Mouse (Mus musculus) left cerebral cortex, postnatal 10 days (tissue): ENCODE results near the gene Usp30. TPM values are rescaled to one million over a fixed set of nuclear protein-coding genes. Genes with fewer than 3 reads are reported as not detected.

Source experiments
- DNase-seq, 2 experiments: peaks; one replicate each; pipeline ENCODE4 v3.0.0; 2021 to 2022; ENCODE audit warnings: low spot score in 2 of 2, mixed read lengths in 1 of 2; ENCODE audit errors: extremely low spot score in 1 of 2
- intact Hi-C: fragments of 180-260 bp; cut with DNase I; formaldehyde crosslinking; loops from one replicate; pipeline ENCODE4 v1.15.1; 2025
- total RNA-seq, 2 experiments: library from RNA; stranded (reverse); gene quantifications; 2 replicates each; pipeline ENCODE4 v1.2.3; 2021

The Usp30 gene
- 10 to 100 TPM; 30.9 to 31.5 TPM for total RNA-seq

DNA sequence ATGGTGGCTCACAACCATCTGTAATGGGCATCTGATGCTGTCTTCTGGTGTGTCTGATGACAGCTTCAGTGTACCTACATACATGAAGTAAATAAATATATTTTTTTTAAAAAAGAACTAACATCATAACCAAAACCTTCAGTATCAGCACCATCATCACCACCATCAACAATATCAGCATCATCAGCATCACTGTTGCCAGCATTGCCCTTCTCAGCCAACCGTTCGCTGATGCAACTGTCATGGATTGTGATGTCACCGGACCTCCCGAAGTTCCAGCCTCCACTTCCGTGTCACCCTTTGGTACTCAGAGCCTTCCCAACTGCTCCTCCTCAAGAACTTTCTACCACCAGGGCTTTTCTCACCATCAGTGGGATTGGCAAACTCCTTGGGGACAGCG, at the start of gene Usp30:
TSS of gene Usp30 (plus strand) at position 301 of the 400 bp plus-strand sequence.
- intact Hi-C loops, result no loop called here
- DNase-seq, result no peak

GRCm38 (mm10) chr5:114024390-114024789, 40.9 kb upstream of the Usp30 start:
- no peak for DNase-seq
- intact Hi-C loops, result no loop called here

GRCm38 (mm10) chr5:114024885-114025284, 40.4 kb upstream of the Usp30 start:
- no peak for DNase-seq
- intact Hi-C loops, result no loop called here

DNA sequence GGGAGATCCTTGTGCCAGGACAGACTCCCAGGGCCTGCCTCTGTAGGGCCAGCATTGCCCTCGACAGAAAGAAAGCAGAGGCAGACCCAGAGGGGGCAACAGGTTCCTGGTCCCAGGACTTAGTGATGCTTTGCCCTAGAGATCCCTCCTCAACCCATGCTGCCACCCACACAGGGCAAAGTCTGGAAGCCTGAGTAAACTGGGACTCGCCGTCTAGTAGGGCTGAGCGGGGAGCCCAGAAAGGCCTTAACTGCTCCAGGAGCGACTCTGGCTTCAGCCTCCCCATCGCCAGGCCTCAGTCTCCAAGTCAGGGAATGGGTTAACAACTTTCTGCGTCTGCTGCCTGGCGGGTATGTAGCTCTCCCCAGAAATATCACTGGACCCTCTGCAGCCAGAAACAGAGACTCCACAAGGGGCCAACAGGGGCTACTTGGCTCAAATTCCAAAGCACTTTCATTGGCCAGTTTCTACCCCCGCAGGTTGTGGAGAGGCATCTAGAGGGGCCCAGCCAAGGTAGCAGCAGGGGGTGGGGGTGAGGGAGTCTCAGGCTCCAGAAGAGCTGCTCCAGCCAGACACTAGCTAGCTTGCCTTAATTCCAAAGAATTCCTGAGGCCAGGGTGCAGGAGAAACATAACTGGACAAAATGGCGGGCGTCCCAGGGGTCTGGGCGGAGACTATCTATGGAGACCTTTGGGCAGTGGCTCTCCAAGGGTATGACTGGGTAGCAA, 37.9 kb upstream of the Usp30 start:
- intact Hi-C loops, result no loop called here

GRCm38 (mm10) chr5:114028111-114028510, 37.1 kb upstream of the Usp30 start:
- peak in 1 of 2 experiments; percentile 35 for DNase-seq
- intact Hi-C loops, result no loop called here

More for the DNA sequence above, 37.9 kb upstream of the Usp30 start:
- DNase-seq, result no peak

DNA sequence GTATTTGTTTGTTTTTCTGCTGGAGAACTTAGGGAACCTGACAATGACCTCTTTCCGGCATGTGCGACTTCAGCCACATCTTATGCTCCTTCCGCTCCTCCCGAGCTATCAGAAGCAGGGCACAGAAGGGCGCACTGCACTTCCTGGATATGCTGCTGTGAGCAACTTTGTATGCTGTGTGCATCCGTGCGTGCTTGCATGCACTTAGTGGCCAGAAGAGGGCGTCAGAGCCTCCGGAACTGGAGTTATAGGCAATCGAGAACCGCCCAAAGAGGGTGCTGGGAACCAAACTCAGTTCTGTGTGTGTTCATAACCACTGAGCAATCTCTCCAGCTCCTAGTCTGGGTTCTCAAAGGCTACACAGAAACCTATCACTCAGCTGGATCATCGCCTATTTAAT, 34.6 kb upstream of the Usp30 start:
- DNase-seq, result no peak
- intact Hi-C loops, result no loop called here

- DNase-seq, result no peak
Observed at GRCm38 (mm10) chr5:114032161-114032763, 33.0 kb upstream of the Usp30 start.

DNA sequence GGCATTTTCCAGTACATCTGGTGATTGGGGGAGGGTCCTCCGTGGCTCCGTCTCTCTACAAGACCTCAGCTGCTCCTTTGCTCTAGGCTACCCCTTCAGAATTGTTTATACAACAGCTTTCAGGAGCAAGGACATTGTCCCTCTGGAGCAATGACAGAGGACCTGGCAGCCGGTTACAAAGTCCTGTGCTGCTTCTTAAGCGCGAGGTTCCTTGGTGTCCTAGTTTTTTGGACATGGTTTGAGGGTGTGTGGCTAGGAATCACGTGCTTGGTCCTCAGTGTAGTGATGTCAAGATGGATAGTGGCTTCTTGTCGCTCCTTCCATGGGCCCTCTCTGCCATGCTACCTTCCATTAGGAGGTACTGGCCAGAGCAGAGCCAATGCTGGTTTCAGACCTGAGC, 30.9 kb upstream of the Usp30 start:
- intact Hi-C loops, result no loop called here

More at GRCm38 (mm10) chr5:114032161-114032763, 33.0 kb upstream of the Usp30 start:
- intact Hi-C loops, result no loop called here

DNA sequence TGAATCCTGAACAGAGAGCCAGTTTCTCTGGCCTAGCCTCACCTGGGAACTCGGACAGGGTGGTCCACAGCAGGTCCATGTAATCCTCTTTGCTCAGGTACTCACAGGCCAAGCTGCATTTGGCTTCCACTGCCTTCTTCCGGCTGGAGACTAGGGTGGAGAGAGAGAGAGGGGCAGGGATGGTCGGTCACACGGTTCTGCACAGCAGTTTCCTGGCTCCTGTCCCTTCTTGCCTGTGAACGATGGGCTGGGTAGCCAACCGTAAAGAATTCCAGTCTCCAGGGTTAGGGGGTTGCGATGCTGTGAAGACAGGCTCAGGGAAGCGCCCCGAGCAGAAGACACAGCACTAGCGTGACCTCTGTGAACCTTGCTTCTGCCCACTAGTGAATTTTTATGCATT, 30.1 kb upstream of the Usp30 start:
- no peak for DNase-seq
- intact Hi-C loops, result no loop called here

More for the DNA sequence above, 30.9 kb upstream of the Usp30 start:
- no peak for DNase-seq

GRCm38 (mm10) chr5:114040508-114040907, 24.8 kb upstream of the Usp30 start:
- no peak for DNase-seq
- intact Hi-C loops, result loop anchor here (5.0 kb wide), 1 partner anchor 83 kb away; no protein-coding TSS in a partner anchor

- intact Hi-C loops, result loop anchor here (5.0 kb wide), 1 partner anchor 84 kb away; no protein-coding TSS in a partner anchor
- DNase-seq, result no peak
Observed at GRCm38 (mm10) chr5:114040911-114041310, 24.4 kb upstream of the Usp30 start.

DNA sequence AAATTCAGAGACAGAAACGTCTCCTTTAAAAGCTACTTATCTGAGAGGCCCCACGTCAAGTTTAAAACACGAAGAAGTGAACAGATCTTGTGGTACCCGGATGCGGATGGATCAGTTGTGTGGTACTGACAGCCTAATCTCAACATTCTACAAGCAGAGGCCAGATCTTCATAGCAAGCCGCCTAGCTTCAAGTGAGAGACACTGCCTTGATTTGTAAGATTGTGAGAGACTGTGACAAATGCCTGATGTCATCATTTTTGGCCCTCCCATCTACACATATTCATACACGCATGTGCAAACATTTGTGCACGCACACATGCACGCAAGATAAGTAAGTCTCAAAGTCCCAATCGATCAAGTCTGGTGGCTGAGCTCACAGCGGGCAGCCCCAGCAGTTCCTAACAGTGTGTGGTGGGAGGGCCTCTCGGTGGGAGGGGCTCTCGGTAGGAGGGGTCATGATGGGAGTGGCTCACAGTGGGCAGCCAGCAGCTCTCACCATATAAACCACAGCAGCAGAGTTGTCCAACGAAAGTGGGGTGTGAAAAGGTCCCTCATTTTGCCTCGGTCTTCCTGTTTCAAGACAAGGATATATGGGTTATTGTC, 23.8 kb upstream of the Usp30 start:
- intact Hi-C loops, result loop anchor here (5.0 kb wide), 1 partner anchor 84 kb away; no protein-coding TSS in a partner anchor

GRCm38 (mm10) chr5:114043800-114044199, 21.5 kb upstream of the Usp30 start:
- DNase-seq, result no peak
- intact Hi-C loops, result loop anchor here (5.0 kb wide), 1 partner anchor 86 kb away; no protein-coding TSS in a partner anchor

More for the DNA sequence above, 23.8 kb upstream of the Usp30 start:
- no peak for DNase-seq

GRCm38 (mm10) chr5:114045134-114045533, 20.1 kb upstream of the Usp30 start:
- DNase-seq, result no peak
- intact Hi-C loops, result no loop called here

DNA sequence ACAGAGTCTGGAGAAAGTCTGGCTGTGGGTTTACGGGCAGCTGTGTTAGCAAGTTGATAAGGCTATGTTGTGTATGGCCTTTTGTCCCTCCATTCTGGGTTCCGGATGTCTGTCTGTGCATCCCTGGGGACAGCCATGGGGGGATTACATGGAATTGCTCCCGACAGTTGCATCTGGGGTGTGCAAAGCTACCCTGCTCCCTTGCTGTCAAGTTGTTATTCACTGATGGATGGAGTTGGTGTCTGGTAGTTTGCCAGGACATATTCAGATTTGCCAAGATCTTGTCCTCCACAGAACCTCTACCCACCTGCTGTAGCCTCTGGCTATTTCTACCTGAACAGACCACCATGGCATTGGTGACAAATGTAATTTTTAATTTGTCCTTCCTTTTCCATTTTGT, 19.1 kb upstream of the Usp30 start:
- no peak for DNase-seq
- intact Hi-C loops, result no loop called here

- DNase-seq, result no peak
- intact Hi-C loops, result no loop called here
Observed at GRCm38 (mm10) chr5:114046604-114047003, 18.7 kb upstream of the Usp30 start.

DNA sequence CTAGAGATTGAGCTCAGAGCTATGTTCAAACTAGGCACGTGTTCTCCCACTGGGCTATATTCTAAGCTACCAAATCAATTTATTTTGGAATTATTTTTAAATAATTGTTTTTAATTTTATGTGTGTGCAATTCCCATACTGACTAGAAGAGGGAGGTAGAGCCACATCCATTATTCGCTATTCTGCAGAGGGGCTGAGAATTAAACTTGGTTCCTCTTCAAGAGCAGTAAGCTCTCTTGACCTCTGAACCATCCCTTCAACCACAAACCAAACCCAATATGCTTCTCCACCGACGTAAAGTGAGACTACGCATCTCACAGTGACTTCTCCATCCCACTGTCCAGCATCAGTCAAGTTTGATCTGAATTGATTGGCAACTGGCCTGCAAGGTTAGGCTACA, 18.1 kb upstream of the Usp30 start:
- no peak for DNase-seq
- intact Hi-C loops, result no loop called here

GRCm38 (mm10) chr5:114048731-114049308, 16.4 kb upstream of the Usp30 start:
- intact Hi-C loops, result no loop called here
- DNase-seq, result no peak

GRCm38 (mm10) chr5:114052246-114052761, 13.0 kb upstream of the Usp30 start:
- DNase-seq, result peak in 1 of 2 experiments; percentile 78
- intact Hi-C loops, result no loop called here
